Mouse (Mus musculus): ENCODE measurements at regions not wholly inside any gene's neighbourhood (a gene's known extent, or its start where the extent isn't known, plus 50 kb on each side); places are given as distances from the start of the nearest gene placed in this dataset.

GRCm38 (mm10) chr5:101111619-101112018 lies 266.1 kb downstream of the Gpat3 start:
- H3K4me1 ChIP-seq (ENCODE audit: control insufficient read depth, insufficient read depth, low read length) = peaks cover 22% of the 10 kb centered on the region
- WGBS = 34% methylated on average over 4 of the region's 4 CpGs
- H3K9ac ChIP-seq (ENCODE audit: low read depth, low read length, severe bottlenecking) = no peak overlapping the region
- DNase-seq (ENCODE audit: low spot score) = no peak
- no peaks in the 10 kb centered on the region for H3K9me3 ChIP-seq (ENCODE audit: control insufficient read depth, low read length)
- no peak for TF ChIP-seq POLR2A (IDR thresholded peaks at IDR 0.05; ENCODE audit: borderline replicate concordance, extremely low read depth, insufficient read depth, insufficient read length)
- no peaks in the 10 kb centered on the region for H3K36me3 ChIP-seq (ENCODE audit: control insufficient read depth, insufficient read depth, low read length)
- no peaks in the 10 kb centered on the region for H3K27me3 ChIP-seq (ENCODE audit: control insufficient read depth, insufficient read depth, low read length)
- no peak overlapping the region for H3K4me3 ChIP-seq (replicated peaks; ENCODE audit: low read length)
- H3K4me2 ChIP-seq (replicated peaks; ENCODE audit: low read depth, low read length, severe bottlenecking) = no peak overlapping the region
- no peak overlapping the region for H3K27ac ChIP-seq (replicated peaks; ENCODE audit: low read depth, low read length)
- no peak for ATAC-seq (ENCODE audit: low FRiP score, low read depth)

- no peak for DNase-seq (ENCODE audit: low spot score)
- ATAC-seq (ENCODE audit: low FRiP score, low read depth) = no peak
- 71% methylated on average over 11 of the region's 11 CpGs for WGBS
- H3K36me3 ChIP-seq (ENCODE audit: control insufficient read depth, insufficient read depth, low read length) = no peaks in the 10 kb centered on the region
- no peak overlapping the region for H3K9ac ChIP-seq (ENCODE audit: low read depth, low read length, severe bottlenecking)
- no peak overlapping the region for H3K27ac ChIP-seq (replicated peaks; ENCODE audit: low read depth, low read length)
- no peaks in the 10 kb centered on the region for H3K27me3 ChIP-seq (ENCODE audit: control insufficient read depth, insufficient read depth, low read length)
- no peak overlapping the region for H3K4me2 ChIP-seq (replicated peaks; ENCODE audit: low read depth, low read length, severe bottlenecking)
- no peaks in the 10 kb centered on the region for H3K4me1 ChIP-seq (ENCODE audit: control insufficient read depth, insufficient read depth, low read length)
- no peak for TF ChIP-seq POLR2A (IDR thresholded peaks at IDR 0.05; ENCODE audit: borderline replicate concordance, extremely low read depth, insufficient read depth, insufficient read length)
- no peak overlapping the region for H3K4me3 ChIP-seq (replicated peaks; ENCODE audit: low read length)
- H3K9me3 ChIP-seq (ENCODE audit: control insufficient read depth, low read length) = no peaks in the 10 kb centered on the region
Measured at GRCm38 (mm10) chr5:101100975-101101699, 255.6 kb downstream of the Gpat3 start.

- H3K9ac ChIP-seq (ENCODE audit: low read depth, low read length, severe bottlenecking) = no peak overlapping the region
- H3K27me3 ChIP-seq (ENCODE audit: control insufficient read depth, insufficient read depth, low read length) = no peaks in the 10 kb centered on the region
- H3K27ac ChIP-seq (replicated peaks; ENCODE audit: low read depth, low read length) = no peak overlapping the region
- H3K4me1 ChIP-seq (ENCODE audit: control insufficient read depth, insufficient read depth, low read length) = no peaks in the 10 kb centered on the region
- H3K4me2 ChIP-seq (replicated peaks; ENCODE audit: low read depth, low read length, severe bottlenecking) = peak overlapping the region; percentile 18; the same call in 1 of the 2 replicates
- ATAC-seq (ENCODE audit: low FRiP score, low read depth) = no peak
- 53% methylated on average over 21 of the region's 21 CpGs for WGBS
- no peaks in the 10 kb centered on the region for H3K9me3 ChIP-seq (ENCODE audit: control insufficient read depth, low read length)
- DNase-seq (ENCODE audit: low spot score) = no peak
- H3K36me3 ChIP-seq (ENCODE audit: control insufficient read depth, insufficient read depth, low read length) = no peaks in the 10 kb centered on the region
- no peak for TF ChIP-seq POLR2A (IDR thresholded peaks at IDR 0.05; ENCODE audit: borderline replicate concordance, extremely low read depth, insufficient read depth, insufficient read length)
- no peak overlapping the region for H3K4me3 ChIP-seq (replicated peaks; ENCODE audit: low read length)
Measured at GRCm38 (mm10) chr5:101091027-101091598, 245.6 kb downstream of the Gpat3 start.

- no peak overlapping the region for H3K9ac ChIP-seq (ENCODE audit: low read depth, low read length, severe bottlenecking)
- H3K4me3 ChIP-seq (replicated peaks; ENCODE audit: low read length) = no peak overlapping the region
- WGBS = 56% methylated on average over 7 of the region's 7 CpGs
- no peaks in the 10 kb centered on the region for H3K9me3 ChIP-seq (ENCODE audit: control insufficient read depth, low read length)
- H3K4me1 ChIP-seq (ENCODE audit: control insufficient read depth, insufficient read depth, low read length) = no peaks in the 10 kb centered on the region
- ATAC-seq (ENCODE audit: low FRiP score, low read depth) = no peak
- no peak for DNase-seq (ENCODE audit: low spot score)
- no peaks in the 10 kb centered on the region for H3K36me3 ChIP-seq (ENCODE audit: control insufficient read depth, insufficient read depth, low read length)
- H3K4me2 ChIP-seq (replicated peaks; ENCODE audit: low read depth, low read length, severe bottlenecking) = no peak overlapping the region
- no peak for TF ChIP-seq POLR2A (IDR thresholded peaks at IDR 0.05; ENCODE audit: borderline replicate concordance, extremely low read depth, insufficient read depth, insufficient read length)
- no peak overlapping the region for H3K27ac ChIP-seq (replicated peaks; ENCODE audit: low read depth, low read length)
- no peaks in the 10 kb centered on the region for H3K27me3 ChIP-seq (ENCODE audit: control insufficient read depth, insufficient read depth, low read length)
Measured at GRCm38 (mm10) chr5:101090415-101091026, 245.0 kb downstream of the Gpat3 start.

GRCm38 (mm10) chr5:101085199-101085598 lies 239.7 kb downstream of the Gpat3 start:
- TF ChIP-seq POLR2A (IDR thresholded peaks at IDR 0.05; ENCODE audit: borderline replicate concordance, extremely low read depth, insufficient read depth, insufficient read length) = no peak
- H3K4me1 ChIP-seq (ENCODE audit: control insufficient read depth, insufficient read depth, low read length) = no peaks in the 10 kb centered on the region
- no peak overlapping the region for H3K9ac ChIP-seq (ENCODE audit: low read depth, low read length, severe bottlenecking)
- DNase-seq (ENCODE audit: low spot score) = no peak
- no peaks in the 10 kb centered on the region for H3K27me3 ChIP-seq (ENCODE audit: control insufficient read depth, insufficient read depth, low read length)
- H3K4me2 ChIP-seq (replicated peaks; ENCODE audit: low read depth, low read length, severe bottlenecking) = no peak overlapping the region
- no peaks in the 10 kb centered on the region for H3K36me3 ChIP-seq (ENCODE audit: control insufficient read depth, insufficient read depth, low read length)
- ATAC-seq (ENCODE audit: low FRiP score, low read depth) = no peak
- H3K4me3 ChIP-seq (replicated peaks; ENCODE audit: low read length) = no peak overlapping the region
- no peaks in the 10 kb centered on the region for H3K9me3 ChIP-seq (ENCODE audit: control insufficient read depth, low read length)
- H3K27ac ChIP-seq (replicated peaks; ENCODE audit: low read depth, low read length) = no peak overlapping the region
- WGBS = 83% methylated on average over 3 of the region's 3 CpGs

Data from limb, embryonic 14.5 days (tissue).